Mouse (Mus musculus) embryo, embryonic 11 days (tissue): ENCODE measurements around the gene Gm8332.
"Not testable (repeated sequence)": the region's sequence is repeated elsewhere in the genome, so short reads cannot be mapped to it uniquely, and the experiment has no call there.

Experiments
- DNase-seq: peaks from one replicate; pipeline ENCODE4 v3.0.0-alpha.2; 2015

Gm8332 gene

GRCm38 (mm10) chr12:88250000-88250399 lies at the start of gene Gm8332:
TSS of gene Gm8332 (minus strand) at chr12:88250100.
- DNase-seq: not testable (repeated sequence)

GRCm38 (mm10) chr12:88297171-88297570 lies 47.3 kb upstream of the Gm8332 start:
- DNase-seq: not testable (repeated sequence)

GRCm38 (mm10) chr12:88293082-88293481 lies 43.2 kb upstream of the Gm8332 start:
- not testable (repeated sequence) for DNase-seq

GRCm38 (mm10) chr12:88285224-88285623 lies 35.3 kb upstream of the Gm8332 start:
- DNase-seq: not testable (repeated sequence)

GRCm38 (mm10) chr12:88274400-88274799 lies 24.5 kb upstream of the Gm8332 start, which contains the start of gene Gm5662:
TSS of gene Gm5662 (minus strand) at chr12:88274500.
- DNase-seq: not testable (repeated sequence)

- DNase-seq: no peak
These were observed 7.3 kb upstream of the Gm8332 start for GRCm38 (mm10) chr12:88257241-88257640.

GRCm38 (mm10) chr12:88255917-88256316 lies 6.0 kb upstream of the Gm8332 start:
- DNase-seq: not testable (repeated sequence)

- not testable (repeated sequence) for DNase-seq
These were observed 4.1 kb downstream of the Gm8332 start for GRCm38 (mm10) chr12:88245786-88246185.

GRCm38 (mm10) chr12:88242940-88243339 lies 7.0 kb downstream of the Gm8332 start:
- not testable (repeated sequence) for DNase-seq

GRCm38 (mm10) chr12:88219445-88219844 lies 30.5 kb downstream of the Gm8332 start:
- no peak for DNase-seq

- DNase-seq: not testable (repeated sequence)
These were observed 31.8 kb downstream of the Gm8332 start for GRCm38 (mm10) chr12:88218059-88218458.

GRCm38 (mm10) chr12:88214641-88215040 lies 35.3 kb downstream of the Gm8332 start:
- no peak for DNase-seq

- not testable (repeated sequence) for DNase-seq
These were observed 38.4 kb downstream of the Gm8332 start for GRCm38 (mm10) chr12:88211458-88211857.

GRCm38 (mm10) chr12:88202856-88203255 lies 47.0 kb downstream of the Gm8332 start:
- DNase-seq: no peak
